Mouse (Mus musculus) megakaryocyte, embryonic 14.5 days (primary cell): ENCODE data around the gene Sh2d1b2. TPM values are rescaled to one million over a fixed set of nuclear protein-coding genes. Genes with fewer than 3 reads are reported as not detected.

Experiments
- H3K27me3 ChIP-seq: replicated peaks from 2 replicates; pipeline ENCODE3; 2012; ENCODE audit warnings: inconsistent platforms
- H3K36me3 ChIP-seq: replicated peaks from 2 replicates; pipeline ENCODE3; 2012; ENCODE audit warnings: low read length, inconsistent platforms, mixed read lengths
- H3K4me1 ChIP-seq: 2 replicates; pipeline ENCODE4 v1.6.1; 2012; ENCODE audit warnings: inconsistent platforms
- H3K4me3 ChIP-seq: replicated peaks from 2 replicates; pipeline ENCODE3; 2012; ENCODE audit warnings: moderate library complexity, mild to moderate bottlenecking, inconsistent platforms
- H3K9me3 ChIP-seq: 2 replicates; pipeline ENCODE4 v1.6.1; 2012; ENCODE audit warnings: inconsistent platforms
- FLI1 ChIP-seq: IDR thresholded peaks from 2 replicates; pipeline ENCODE4 v1.6.1; 2012; ENCODE audit warnings: low read length, inconsistent platforms, mixed read lengths
- GATA1 ChIP-seq: IDR thresholded peaks from 3 replicates; pipeline ENCODE4 v1.6.1; 2012; ENCODE audit warnings: mixed read lengths, low read length, inconsistent platforms, borderline replicate concordance
- polyA plus RNA-seq: library from polyadenylated mRNA; stranded (reverse); fragments of >175 nt; gene quantifications from 2 replicates; pipeline ENCODE4 v1.2.3, GENCODE M21; 2012; ENCODE audit warnings: low replicate concordance; ENCODE audit not compliant: insufficient read depth

Sh2d1b2 gene
- polyA plus RNA-seq, 1 experiment = not detected

DNA sequence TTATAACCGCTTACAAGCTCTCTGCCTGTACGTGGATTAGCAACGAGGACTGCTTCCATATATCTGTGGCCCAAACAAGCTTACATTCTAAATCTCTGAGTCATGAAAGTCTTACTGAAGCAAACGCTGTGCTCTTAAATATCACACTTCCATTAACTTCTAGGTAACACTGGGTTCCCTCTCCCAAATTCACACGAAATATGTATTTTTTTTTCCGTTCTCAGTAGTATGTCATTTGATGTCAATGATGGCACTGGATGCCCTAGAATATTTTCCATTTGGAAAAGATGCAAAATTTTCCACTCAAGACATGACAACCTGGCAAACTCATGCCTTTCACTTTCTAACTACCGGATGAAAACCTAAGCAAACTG, 18.2 kb upstream of the Sh2d1b2 start:
- TF ChIP-seq GATA1 = no peak
- TF ChIP-seq FLI1 = no peak
- peak overlapping the region; percentile 97 for H3K4me3 ChIP-seq
- peaks cover 12% of the 10 kb centered on the region; the same call in 1 of the 2 replicates for H3K4me1 ChIP-seq
- no peaks in the 10 kb centered on the region for H3K9me3 ChIP-seq
- H3K36me3 ChIP-seq = peaks cover 32% of the 10 kb centered on the region
- no peaks in the 10 kb centered on the region for H3K27me3 ChIP-seq

DNA sequence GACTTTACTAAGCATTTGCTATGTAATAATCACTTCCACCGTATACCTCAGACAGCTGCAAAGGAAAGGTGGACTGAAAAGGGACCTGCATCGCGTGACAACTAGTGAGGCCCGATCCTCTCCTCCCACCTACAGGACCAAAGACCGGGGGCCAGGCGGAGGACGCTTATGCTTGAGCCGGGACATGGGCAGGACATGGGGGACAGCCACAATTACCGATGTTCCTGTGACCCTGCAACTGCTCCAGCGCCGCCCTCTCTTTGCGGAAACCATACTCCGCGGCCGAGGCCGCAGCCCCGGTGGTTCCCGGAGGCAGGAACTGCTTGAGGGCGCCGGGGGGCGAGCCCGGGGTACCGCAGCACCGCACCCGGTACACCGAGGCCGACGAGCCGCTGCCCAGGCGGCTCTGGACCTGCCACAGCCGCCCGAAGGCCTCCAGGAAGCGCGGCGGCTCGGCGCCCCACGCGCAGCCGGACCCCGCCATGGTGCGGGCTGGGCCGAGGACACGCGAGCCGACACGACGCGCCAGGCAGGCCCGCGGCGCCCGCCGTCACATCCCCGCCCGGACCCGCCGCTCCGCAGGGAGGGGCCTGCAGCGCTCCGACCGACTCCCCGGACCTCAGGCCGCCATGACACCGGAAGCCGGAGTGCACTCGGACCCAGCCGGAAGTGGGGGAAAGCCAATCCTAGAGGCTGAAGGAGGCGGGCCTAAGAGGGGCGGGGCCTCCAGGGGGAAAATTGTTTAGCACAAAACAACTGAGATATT, 17.6 kb upstream of the Sh2d1b2 start, which contains the start of gene Uhmk1:
TSS of gene Uhmk1 (minus strand) at position 641 of the 766 bp plus-strand sequence.
- TF ChIP-seq FLI1 = no peak; the same call in 1 of the 2 replicates
- TF ChIP-seq GATA1 = no peak
- peaks cover 12% of the 10 kb centered on the region; the same call in 1 of the 2 replicates for H3K4me1 ChIP-seq
- H3K9me3 ChIP-seq = no peaks in the 10 kb centered on the region
- peak within 1 kb of the TSS; percentile 97 for H3K4me3 ChIP-seq
- H3K27me3 ChIP-seq = no peaks in the 10 kb centered on the region
- H3K36me3 ChIP-seq = peaks cover 26% of the 10 kb centered on the region

DNA sequence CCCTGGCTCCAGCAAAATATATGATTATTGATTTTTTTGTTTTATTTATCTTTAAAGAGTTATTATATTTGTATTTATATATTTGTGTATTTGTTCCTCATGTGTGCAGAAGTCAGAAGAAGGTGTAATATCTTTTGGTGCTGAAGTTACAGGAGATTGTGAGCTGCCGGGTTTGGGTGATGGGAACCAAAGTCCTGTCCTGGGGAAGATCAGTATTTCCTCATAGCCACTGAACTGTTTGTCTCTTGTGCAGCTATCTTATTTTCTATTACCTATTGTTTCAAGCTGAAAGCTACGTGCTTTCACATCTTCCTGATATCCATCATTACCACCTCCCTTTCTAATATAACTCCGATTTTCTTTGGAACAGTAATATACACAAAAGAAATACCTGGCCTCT, 17.0 kb upstream of the Sh2d1b2 start:
- peaks cover 12% of the 10 kb centered on the region; the same call in 1 of the 2 replicates for H3K4me1 ChIP-seq
- peaks cover 19% of the 10 kb centered on the region for H3K36me3 ChIP-seq
- H3K9me3 ChIP-seq = no peaks in the 10 kb centered on the region
- H3K4me3 ChIP-seq = peak overlapping the region; percentile 97
- TF ChIP-seq GATA1 (no peak), FLI1 (no peak; the same call in 1 of the 2 replicates)
- no peaks in the 10 kb centered on the region for H3K27me3 ChIP-seq

DNA sequence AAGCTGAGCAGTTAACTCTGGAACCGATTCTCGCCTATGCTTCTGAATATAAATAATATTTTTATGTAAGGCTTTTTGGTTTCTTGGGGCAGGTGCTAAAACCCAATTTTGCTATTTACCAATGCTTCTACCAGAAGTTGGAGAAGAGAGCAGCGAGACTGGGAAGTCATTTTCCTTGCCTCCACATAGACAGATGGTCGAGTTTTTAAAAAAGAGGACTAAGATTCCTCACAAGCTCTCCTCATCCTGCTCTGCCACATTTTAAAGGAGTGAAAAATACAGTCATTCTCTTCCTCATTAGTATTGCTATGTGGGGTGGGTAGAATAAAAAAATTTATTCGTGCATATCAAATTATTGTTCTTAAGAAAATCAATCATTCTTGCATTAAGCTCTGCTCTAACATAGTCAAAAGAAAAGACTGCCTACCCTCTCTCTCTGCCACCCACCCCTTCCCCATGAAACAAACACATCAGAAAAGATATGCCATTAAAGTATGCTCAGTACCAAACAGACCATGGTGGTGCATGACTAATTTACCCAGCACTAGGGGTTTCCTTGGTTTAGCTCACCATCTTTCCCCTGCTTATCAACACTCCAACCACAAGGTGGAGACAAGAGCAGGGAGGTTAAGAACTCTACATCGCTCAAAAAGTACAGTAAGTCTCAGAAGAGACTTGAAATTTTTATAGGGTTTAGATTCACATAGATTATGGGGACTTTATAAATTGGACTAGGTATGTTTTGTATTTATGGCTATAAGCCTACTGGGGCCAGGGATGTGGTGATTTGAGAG, 14.3 kb upstream of the Sh2d1b2 start:
- Histone ChIP-seq H3K9me3 (no peaks in the 10 kb centered on the region), H3K4me1 (peaks cover 9% of the 10 kb centered on the region; the same call in 1 of the 2 replicates), H3K4me3 (no peak overlapping the region), H3K36me3 (no peaks in the 10 kb centered on the region), H3K27me3 (no peaks in the 10 kb centered on the region)
- TF ChIP-seq FLI1 (no peak), GATA1 (no peak)

- Histone ChIP-seq H3K36me3 (no peaks in the 10 kb centered on the region), H3K4me3 (no peak overlapping the region), H3K9me3 (peaks cover 5% of the 10 kb centered on the region; the same call in 1 of the 2 replicates), H3K27me3 (peaks cover 4% of the 10 kb centered on the region), H3K4me1 (peaks cover 8% of the 10 kb centered on the region; the same call in 1 of the 2 replicates)
- TF ChIP-seq FLI1 = no peak
- no peak for TF ChIP-seq GATA1
Observed at GRCm38 (mm10) chr1:170220351-170220750, 12.2 kb upstream of the Sh2d1b2 start.

- peaks cover 9% of the 10 kb centered on the region for H3K27me3 ChIP-seq
- TF ChIP-seq FLI1 = no peak
- no peak for TF ChIP-seq GATA1
- peaks cover 8% of the 10 kb centered on the region; the same call in 1 of the 2 replicates for H3K4me1 ChIP-seq
- H3K4me3 ChIP-seq = no peak overlapping the region
- H3K36me3 ChIP-seq = no peaks in the 10 kb centered on the region
- peaks cover 5% of the 10 kb centered on the region; the same call in 1 of the 2 replicates for H3K9me3 ChIP-seq
Observed at GRCm38 (mm10) chr1:170223276-170223675, 9.3 kb upstream of the Sh2d1b2 start.

GRCm38 (mm10) chr1:170245016-170245415, 12.5 kb downstream of the Sh2d1b2 start:
- Histone ChIP-seq H3K27me3 (peaks cover 9% of the 10 kb centered on the region), H3K9me3 (no peaks in the 10 kb centered on the region), H3K4me3 (no peak overlapping the region), H3K36me3 (no peaks in the 10 kb centered on the region), H3K4me1 (peaks cover 7% of the 10 kb centered on the region)
- no peak for TF ChIP-seq GATA1
- TF ChIP-seq FLI1 = no peak

DNA sequence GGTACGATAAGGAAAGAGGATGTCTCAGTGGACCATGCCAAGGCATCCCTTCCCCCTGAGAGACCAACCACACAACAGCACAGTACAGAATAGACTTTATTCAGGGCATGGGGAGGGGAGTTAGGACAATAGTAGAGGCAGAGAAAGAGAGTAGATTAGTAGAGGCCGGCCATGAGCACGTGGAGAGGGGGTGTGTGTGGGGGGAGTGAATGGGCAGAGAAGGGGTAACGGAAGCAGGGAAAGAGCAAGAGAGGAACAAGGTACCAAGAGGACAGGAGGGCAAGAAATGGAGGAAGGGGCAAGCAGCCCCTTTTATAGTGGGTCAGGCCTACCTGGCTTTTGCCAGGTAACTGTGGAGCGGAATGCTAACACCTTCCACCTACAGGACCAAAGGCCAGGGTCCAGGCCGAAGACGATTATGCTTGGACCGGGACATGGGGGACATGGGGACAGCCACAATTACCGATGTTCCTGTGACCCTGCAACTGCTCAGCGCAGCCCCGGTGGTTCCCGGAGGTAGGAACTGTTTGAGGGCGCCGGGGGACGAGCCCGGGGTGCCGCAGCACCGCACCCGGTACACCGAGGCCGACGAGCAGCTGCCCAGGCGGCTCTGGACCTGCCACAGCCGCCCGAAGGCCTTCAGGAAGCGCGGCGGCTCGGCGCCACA, 22.5 kb downstream of the Sh2d1b2 start:
- H3K4me3 ChIP-seq = peak overlapping the region; percentile 88
- TF ChIP-seq FLI1 (no peak), GATA1 (no peak)
- peaks cover 7% of the 10 kb centered on the region for H3K27me3 ChIP-seq
- H3K36me3 ChIP-seq = no peaks in the 10 kb centered on the region
- H3K4me1 ChIP-seq = no peaks in the 10 kb centered on the region; the same call in 1 of the 2 replicates
- no peaks in the 10 kb centered on the region for H3K9me3 ChIP-seq

GRCm38 (mm10) chr1:170255560-170255910, 23.0 kb downstream of the Sh2d1b2 start:
- H3K27me3 ChIP-seq = peaks cover 7% of the 10 kb centered on the region
- TF ChIP-seq FLI1 (no peak), GATA1 (no peak)
- H3K36me3 ChIP-seq = no peaks in the 10 kb centered on the region
- H3K4me3 ChIP-seq = peak overlapping the region; percentile 88
- H3K4me1 ChIP-seq = no peaks in the 10 kb centered on the region; the same call in 1 of the 2 replicates
- H3K9me3 ChIP-seq = no peaks in the 10 kb centered on the region

GRCm38 (mm10) chr1:170270281-170270680, 37.7 kb downstream of the Sh2d1b2 start:
- H3K27me3 ChIP-seq = peaks cover 9% of the 10 kb centered on the region
- H3K9me3 ChIP-seq = peaks cover 7% of the 10 kb centered on the region
- H3K36me3 ChIP-seq = peaks cover 1% of the 10 kb centered on the region
- no peak for TF ChIP-seq GATA1
- TF ChIP-seq FLI1 = no peak
- H3K4me3 ChIP-seq = no peak overlapping the region
- H3K4me1 ChIP-seq = peaks cover 18% of the 10 kb centered on the region
